Mouse (Mus musculus): ENCODE measurements around the gene Ptgfr.

The Ptgfr gene

DNA sequence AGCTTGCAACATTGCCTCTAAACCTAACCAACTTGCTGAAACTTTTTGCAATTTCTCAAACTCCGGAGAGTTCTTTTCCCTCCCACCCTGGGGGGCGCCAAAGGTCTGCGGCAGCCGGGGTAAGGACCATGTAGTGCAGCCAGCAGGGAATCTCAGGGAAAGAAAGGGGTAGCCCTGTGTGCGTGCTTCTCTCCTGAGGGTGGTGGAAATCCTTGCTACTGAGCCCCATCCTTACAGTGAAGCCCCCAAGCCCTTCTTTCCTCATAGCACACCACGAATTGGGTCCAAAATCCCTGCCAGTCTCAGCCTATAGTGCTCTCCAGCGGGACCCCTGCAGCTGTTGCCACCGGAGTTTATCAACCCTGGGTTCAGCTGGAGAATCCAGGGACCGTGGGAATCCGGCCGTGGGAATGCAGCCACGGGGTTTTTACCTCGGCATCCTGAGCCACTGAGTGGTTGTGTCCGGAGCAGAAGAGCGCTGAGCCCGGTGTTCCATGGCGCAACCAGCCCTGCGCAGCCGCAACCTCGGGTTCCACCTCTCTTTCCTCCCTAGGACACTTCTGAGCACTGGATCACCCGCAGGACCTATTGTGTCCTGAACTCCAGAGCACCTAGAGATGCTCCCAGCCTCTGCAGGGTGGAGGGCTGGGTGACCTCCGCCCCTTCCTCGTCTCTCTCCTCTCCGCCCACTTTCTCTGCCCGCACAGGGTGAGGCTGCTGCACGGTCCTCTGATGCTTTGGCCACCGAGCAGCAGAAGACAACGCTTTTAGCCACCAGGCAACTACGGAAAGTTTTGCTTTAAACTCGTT, at the start of gene Ptgfr:
TSS of gene Ptgfr (minus strand) at position 760 of the 810 bp plus-strand sequence.
- peak; percentile 26 for DNase-seq (ENCODE audit: low read depth, low spot score)

DNA sequence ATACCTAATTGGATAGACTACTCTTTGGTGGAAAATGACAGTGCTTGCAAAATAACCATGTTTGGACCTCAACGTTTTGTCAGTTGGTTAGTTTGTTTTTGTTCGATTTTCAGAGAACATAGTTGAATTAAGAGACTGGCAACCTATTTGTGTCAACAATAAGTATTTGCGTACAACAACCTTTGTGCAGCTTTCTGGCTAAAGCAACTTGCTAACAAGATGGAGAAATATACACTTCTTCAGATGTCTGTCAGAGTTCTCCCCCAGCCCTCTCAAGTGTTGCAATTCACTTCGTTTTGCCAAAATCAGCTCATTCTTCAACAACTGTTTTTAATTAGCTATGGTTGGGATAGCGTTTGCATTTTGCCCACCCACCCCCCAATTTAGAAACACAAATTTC, 46.5 kb upstream of the Ptgfr start:
- DNase-seq (ENCODE audit: low read depth, low spot score), result no peak

DNA sequence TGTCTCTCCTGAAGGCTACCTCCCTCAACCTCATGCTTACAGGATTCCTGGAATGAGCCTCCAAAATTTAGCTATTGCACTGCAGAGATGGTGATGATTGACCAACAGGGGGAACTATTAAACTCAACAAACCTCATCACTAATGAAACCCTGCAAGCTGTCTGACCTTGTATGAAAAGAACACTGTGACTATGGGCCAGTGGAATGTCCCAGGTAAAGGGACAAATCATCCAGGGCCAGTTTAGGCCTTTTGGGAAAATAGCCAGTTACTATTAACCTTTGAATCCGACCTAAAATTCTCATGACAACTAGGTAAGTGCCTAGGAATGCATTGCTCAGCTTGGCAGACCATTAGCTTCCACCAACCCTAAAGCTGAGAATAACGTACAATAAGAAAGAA, 42.6 kb upstream of the Ptgfr start:
- DNase-seq (ENCODE audit: low read depth, low spot score), result no peak

DNA sequence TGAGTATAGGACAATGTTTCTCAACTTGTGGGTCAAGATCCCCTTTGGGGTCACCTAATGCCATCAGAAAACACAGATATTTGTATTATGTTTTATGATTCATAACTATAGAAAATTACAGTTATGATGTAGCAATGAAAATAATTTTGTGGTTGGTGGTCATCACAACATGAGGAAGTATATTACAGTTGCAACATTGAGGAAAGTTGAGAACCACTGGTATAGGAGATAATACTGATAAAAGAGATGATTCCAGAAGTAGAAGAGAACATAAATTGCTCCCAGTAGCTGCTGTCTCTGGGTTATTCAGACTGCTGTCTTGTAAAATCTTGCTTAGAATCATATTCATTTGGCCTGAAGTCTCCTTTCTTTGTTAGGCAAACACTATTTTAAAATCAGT, 31.5 kb upstream of the Ptgfr start:
- no peak for DNase-seq (ENCODE audit: low read depth, low spot score)

DNA sequence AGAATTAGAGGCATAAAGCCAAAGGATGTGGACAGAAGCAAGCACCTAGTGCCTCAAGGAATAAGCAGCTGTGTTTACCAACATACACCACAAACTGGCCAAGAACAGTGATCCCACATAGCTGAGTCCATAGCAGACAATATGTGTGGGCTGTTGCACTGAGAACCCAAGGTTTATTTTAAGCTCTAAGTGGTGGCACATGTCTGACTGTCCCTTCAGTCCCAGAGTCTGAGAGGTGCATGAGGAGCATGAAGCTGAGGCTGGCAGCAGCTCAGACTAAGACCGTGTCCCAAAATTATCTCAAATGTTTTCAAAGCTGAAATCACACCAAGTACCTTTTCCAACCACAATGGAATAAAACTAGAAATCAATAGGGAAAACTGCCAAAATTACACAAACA, 13.9 kb upstream of the Ptgfr start:
- no peak for DNase-seq (ENCODE audit: low read depth, low spot score)

DNA sequence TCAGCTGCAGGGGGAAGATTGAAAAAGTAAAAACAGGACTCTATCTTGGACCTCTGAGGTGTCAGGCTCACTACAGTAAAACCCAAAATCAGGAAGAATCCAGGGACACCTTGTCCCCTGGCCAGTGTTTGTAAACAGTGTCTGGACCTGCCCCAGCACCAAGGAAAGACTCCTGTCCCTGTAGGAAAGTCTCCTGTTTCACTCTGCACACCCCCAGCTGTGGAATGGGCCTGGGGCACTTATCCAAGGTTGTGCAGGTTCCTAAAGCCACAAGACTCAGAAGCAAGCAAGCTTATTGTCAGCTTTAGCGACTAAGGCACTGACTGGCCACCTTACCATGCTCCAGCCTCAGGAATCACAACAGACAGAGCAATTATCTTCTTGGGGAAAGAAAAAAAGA, 13.2 kb upstream of the Ptgfr start:
- no peak for DNase-seq (ENCODE audit: low read depth, low spot score)

DNA sequence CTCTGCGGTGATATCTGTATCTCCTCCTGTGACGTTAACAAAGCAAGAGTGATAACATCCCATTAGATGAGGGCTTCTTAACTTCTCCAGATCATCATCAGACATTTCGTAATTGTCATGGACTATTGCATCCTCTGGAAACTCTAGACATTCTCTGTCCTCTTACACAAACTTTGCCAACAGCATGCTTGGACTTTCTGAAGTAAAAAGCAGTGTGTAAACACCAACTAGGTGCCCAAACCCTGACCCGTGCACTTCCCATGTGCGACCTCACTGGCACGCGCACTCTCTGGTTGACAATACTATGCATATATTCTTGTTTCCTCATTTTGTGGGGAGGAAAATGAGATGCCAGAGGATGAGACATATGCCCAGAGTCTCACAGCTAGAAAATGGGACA, 8.9 kb upstream of the Ptgfr start:
- no peak for DNase-seq (ENCODE audit: low read depth, low spot score)

DNA sequence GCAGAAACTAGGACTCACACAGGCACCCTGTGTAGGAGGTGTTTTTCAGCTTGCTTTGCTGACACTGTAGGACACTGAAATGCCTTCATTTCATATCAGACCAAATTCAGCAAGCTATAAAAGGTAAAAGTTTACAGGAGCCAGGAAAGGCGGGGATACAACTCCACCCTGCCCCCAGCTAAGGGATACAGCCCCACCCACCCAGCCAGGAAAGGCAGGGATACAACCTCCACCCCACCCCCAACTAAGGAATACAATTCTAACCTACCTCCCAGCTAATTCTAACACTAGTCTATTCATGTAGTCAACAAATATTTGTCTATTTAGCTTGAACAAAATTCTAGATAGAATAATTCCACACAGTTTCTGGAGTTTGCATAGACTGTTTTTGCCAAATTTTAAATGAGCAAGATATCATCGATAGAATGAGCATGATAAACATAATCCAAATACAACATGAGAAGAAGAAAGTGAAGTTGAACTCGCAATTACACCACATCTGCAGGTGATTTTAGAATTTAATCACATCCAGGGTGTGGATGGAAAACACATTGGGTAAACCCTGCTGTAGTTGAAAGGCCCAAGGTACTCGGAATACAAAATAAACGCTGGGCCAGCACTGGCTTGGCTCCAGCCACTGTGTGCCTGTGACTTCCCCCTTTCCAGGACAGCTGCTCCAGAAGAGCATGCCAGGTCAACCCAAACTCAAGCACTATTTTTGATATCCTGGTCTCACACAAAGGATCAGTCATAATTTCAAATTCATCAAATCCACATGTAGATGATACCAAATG, 7.1 kb upstream of the Ptgfr start:
- no peak for DNase-seq (ENCODE audit: low read depth, low spot score)

DNA sequence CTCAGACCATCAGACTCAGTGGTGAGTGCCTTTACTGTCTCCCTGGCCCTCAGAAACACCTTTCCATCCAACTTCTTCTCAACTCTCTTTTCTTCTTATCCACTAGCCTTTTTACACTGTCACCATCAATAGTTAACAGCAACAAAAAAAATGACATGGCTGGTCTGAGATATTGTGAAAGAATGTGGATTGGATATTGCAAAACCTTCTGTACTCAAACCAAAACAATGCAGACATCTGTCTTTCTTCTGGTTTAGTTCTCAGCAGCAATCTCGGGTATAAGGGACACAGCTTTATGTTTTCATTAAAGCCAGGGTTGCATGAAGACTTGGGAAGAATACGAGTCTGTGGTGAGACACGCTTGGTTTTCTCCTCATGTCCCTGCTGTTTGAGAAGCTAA, 3.3 kb upstream of the Ptgfr start:
- DNase-seq (ENCODE audit: low read depth, low spot score), result no peak

DNA sequence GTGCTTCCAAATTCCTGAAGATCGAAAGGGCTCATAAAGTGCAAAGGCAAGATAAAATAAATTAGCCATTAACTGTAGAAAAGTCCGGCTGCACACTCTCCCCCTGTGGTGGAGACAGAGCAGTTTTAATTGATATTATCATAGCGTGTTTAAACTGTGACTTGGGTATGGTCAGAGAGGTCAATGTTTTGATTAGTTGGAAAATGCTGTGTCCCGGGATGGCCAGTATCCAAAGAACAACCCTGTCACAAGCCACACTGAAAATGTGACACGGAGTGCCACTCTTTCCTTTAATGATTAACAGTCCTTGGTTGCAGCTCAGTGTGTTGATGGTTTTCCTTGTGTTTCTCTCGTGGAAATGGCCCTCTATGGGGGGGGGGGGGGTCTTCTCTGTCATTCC, 942 bp upstream of the Ptgfr start:
- DNase-seq (ENCODE audit: low read depth, low spot score), result no peak

DNA sequence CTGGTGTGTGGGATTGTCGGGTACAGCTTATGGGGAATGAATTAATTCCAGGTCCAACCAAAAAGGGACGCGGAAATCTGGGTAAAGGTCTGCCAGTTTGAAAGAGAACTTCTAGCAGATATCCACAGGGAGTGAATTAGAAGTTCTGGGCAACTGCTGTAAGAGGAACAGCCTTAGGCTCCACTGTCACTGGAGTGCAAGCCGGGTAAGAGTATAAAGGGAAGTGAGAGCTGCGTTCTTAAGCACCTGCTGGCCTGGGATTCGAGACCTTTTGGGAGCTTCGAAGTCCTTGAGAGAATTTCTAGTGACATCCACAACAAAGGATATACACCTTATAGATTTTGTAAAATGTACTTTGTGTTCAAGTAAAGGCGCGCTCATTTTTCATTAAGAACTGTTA, 319 bp upstream of the Ptgfr start:
- DNase-seq (ENCODE audit: low read depth, low spot score), result no peak

DNA sequence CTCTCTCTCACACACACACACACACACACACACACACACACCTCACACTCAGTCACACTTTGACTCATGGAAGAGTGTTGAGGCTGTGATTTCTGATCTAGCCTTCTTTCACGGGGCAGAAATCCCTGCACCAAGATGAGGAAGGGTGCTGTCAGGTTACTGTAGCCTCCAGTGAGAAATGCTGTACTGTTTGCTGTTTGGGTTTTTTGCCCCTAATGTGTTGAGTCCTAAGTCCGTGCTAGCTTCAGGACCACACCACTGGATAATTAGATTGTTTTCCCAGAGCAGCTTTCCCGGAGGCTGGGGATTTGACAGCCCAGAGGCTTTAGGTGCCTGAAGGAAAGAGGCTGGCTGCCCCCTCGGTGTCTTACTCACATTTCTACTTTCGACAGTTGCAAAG, 979 bp downstream of the Ptgfr start:
- DNase-seq (ENCODE audit: low read depth, low spot score), result no peak

DNA sequence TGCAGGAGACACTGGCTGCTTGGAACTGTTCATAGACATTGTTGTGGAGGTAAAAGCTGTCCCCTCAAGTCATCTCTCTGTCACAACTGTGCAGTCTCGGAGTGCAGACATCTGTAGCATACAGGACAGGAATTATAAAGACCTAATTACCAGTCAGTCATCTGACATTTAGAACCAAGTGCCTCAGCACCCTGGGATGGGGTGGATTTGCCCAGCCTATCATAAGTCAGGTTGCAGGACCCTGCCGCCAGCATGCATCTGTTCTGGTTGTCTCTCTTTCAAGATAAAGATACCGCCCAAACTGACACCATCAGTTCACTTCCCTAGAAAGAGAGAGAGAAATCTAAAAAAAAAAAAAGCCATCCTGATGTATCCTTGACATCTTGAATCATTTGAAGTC, 1.6 kb downstream of the Ptgfr start:
- DNase-seq (ENCODE audit: low read depth, low spot score), result no peak

DNA sequence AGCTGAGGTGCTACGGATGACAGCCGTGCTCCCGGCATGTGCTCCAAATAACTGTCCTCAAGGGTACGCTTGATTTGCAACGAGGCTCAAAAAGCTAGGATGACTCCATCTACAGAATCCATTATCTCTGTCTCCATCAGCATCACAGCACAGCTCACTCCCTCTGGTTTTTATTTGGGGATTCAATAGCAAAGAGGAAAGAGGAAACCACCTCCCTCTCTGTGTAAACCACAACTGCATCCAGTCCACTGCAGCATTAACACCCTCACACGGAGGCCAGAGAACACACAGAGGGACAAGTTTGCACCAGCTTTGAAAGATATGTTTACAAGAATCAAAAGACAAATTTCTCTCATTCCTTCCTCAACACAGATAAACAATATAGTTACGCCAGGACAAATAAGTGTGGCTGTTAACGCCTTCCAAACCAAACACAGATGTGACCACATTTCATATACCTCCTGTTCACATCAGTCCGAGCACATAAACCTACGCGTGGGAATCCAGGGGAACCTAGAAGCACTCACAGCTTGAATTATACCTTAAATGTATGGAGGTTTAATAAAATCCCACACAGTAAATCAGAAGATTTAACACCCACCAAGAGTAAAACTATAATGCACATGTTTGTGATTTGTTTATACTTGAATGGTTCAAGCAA, 9.3 kb downstream of the Ptgfr start:
- no peak for DNase-seq (ENCODE audit: low read depth, low spot score)

DNA sequence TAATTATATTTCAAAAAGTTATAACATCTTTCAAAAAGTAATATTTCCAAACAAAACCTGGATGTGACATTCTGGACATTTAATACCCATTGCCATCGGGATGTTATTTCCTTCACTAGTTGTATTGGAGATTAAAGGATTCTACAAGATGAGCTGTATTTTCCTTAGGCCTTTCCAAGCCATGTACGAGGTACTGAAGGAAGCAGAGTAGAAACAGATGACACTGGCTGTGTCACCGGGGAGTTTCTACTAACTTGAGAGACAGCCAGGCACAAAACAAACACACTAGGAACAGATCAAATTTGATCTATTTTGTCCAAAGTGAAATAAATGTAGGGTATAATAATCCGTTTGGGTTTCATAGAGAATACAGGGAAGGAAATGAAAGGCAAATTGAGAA, 17.6 kb downstream of the Ptgfr start:
- DNase-seq (ENCODE audit: low read depth, low spot score), result no peak

DNA sequence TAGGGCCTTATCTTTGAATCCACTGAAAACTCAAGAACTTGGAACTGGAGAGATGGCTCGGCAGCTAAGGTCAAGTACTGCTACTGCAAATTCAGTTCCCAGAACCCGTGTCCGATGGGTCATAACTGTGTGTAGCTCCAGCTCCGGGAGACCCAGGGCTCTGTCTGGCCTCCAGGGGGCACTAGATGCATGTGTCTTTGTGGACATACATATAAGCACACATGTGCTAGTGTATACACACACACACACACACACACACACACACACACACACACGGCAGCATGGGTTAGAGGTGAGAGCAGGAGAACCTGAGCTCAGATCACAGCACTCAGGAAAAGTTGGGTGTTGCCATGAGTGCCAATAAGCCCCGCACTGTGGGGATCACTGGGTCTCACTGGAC, 19.2 kb downstream of the Ptgfr start:
- peak; percentile 59 for DNase-seq (ENCODE audit: low read depth, low spot score)

DNA sequence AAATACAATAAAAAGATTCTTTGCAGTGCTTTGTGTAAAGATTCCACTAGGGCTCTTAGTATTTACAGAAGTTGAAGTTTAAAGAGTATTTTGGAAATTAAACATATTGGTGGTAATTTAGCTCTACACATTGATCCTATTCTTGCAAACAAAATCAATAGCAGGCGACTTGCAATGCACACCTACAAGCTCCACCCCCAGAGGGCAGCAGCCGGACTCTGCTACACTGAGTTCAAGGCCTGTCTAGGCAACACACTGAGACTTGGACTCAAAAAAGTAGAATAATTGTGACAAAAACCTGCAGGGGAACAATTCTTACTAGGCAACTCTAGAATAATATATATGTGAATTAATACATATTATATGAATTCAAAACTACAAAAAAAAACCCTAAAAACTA, 28.8 kb downstream of the Ptgfr start:
- DNase-seq (ENCODE audit: low read depth, low spot score), result no peak

DNA sequence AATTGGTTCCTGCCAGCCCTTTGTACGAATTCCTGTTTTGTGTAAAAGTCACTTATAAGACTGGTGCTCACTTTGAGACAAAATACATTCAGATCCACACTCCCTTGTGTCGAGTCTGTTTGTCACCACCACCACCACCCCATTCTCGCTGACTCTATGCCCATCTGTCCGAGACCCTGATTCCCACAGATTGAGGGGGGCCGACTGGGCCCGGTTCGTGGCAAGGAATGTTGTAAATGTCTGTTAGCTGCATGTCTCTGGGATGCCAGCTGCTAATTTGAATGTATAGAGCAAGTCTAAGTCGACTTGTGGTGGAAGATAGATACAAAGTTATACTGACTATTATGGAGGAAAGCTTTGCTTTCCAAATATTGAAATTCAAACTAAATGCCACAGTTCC, 48.8 kb downstream of the Ptgfr start:
- no peak for DNase-seq (ENCODE audit: low read depth, low spot score)

DNA sequence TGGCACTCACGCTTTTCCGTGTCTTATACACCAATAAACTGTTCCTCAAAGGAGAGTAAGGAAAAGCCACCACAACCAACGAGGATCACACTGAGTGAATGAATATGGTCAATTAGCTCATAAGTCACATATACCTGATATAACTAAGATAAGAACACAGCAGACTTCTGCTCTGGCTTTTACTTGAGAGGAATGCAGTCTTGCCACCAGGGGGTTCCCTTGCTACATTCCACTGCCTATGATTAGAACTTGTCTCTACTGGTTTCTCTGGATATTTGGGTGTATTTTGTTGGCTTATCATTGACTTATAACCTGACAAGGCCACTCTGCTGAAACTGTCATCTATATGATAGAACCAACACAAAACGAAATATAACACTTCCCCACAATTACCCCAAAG, 62.3 kb downstream of the Ptgfr start:
- peak; percentile 19 for DNase-seq (ENCODE audit: low read depth, low spot score)

DNA sequence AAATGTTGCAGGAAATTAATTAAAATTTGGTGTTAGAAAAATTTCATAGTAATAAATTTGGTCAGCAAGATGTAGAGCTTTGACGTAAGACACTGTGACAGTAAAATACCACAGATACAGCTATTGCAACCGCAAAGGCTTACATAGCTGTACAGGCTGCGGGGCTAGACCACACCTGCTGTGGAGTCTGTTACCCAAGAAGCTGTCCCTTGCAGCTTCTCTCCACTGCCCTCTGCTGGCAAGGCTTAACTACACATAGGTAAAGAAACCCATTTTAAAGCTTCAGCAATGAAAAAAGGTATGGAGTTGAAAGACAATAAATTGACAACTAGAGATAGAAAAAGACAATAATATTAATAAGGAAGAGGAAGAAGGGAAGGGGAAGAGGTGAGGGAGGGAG, 66.4 kb downstream of the Ptgfr start:
- peak; percentile 68 for DNase-seq (ENCODE audit: low read depth, low spot score)

DNA sequence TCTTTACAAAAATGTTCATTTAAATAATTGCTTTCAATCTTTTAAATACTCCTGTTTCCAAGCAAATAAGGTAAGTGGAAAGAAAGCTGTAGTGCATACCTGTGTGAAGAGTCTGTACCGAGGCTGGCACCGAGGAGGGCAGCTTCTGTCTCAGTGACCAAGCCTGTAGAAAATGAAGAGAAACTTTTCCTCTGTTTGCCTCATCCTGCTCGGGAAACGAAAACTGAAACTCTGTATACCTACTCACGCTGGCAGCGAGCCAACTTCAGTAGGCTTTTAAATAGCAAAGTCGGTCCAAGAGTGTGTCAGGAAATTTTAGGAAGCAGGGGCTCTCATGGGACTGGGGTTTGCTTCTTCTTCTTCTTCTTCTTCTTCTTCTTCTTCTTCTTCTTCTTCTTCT, 87.7 kb downstream of the Ptgfr start, which contains the start of gene Ifi44:
TSS of gene Ifi44 (minus strand) at position 224 of the 400 bp plus-strand sequence.
- DNase-seq (ENCODE audit: low read depth, low spot score), result no peak

DNA sequence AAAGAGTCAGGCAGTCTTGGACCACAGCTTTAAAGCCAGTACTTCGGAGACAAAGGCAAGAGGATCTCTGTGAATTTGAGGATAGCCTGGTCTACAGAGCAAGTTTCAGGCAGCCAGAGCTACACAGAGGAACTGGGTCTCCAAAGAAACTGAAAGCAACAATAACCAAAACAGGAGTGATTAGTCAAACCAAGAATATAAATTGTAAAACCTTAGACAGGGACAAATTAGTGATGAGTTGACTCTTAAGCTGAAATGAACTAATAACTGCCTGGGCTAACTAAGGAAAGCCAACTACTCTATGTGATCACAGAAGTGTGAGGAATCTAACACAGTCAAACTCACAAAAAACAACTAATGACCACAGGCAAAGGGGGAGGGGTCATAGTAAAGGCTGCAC, 88.9 kb downstream of the Ptgfr start:
- no peak for DNase-seq (ENCODE audit: low read depth, low spot score)

Data from R1 (cell line).